Mouse (Mus musculus) megakaryocyte, embryonic 14.5 days (primary cell): ENCODE measurements around the gene Btg4.

Experiments
- FLI1 ChIP-seq: IDR thresholded peaks from 2 replicates; pipeline ENCODE4 v1.6.1; 2012; ENCODE audit warnings: low read length, inconsistent platforms, mixed read lengths
- GATA1 ChIP-seq: IDR thresholded peaks from 3 replicates; pipeline ENCODE4 v1.6.1; 2012; ENCODE audit warnings: mixed read lengths, low read length, inconsistent platforms, borderline replicate concordance

- TF ChIP-seq GATA1 = no peak
- TF ChIP-seq FLI1 = no peak
Observed at GRCm38 (mm10) chr9:51163989-51164388, 103.3 kb downstream of the Btg4 start.
